Mouse (Mus musculus) megakaryocyte-erythroid progenitor cell, adult 5-6 weeks (primary cell): ENCODE measurements around the gene Uts2r. TPM values are rescaled to one million over a fixed set of nuclear protein-coding genes. Genes with fewer than 3 reads are reported as not detected.

Source experiments
- total RNA-seq, 2 experiments: library from RNA; stranded (forward) in 1 of 2; stranded (reverse) in 1 of 2; fragments of 200-1000, 215-1000 nt in 1 of 2; fragments of >200 nt in 1 of 2; fragmentation: Nextera tagmentation in 1 of 2; gene quantifications; 2 replicates each; pipeline ENCODE4 v1.2.3; 2014 to 2017

Gene Uts2r
- total RNA-seq, 2 experiments from 2014 or later: not detected

Other genes starting within 250 kb of the Uts2r start
- 9.0 and 14.0 TPM in 2 replicates for gene Ccdc57, start 227.4 kb upstream of the Uts2r start, total RNA-seq (2014; fragmentation: Nextera tagmentation)
- 6.4 and 6.8 TPM in 2 replicates for gene Ccdc57, start 227.4 kb upstream of the Uts2r start, total RNA-seq (2017)
- gene Slc16a3, start 211.8 kb upstream of the Uts2r start, total RNA-seq (2014; fragmentation: Nextera tagmentation): 0.15 and 1.9 TPM in 2 replicates
- gene Slc16a3, start 211.8 kb upstream of the Uts2r start, total RNA-seq (2017): 2.1 and 3.2 TPM in 2 replicates
- 64.0 and 86.0 TPM in 2 replicates for gene Csnk1d, start 168.9 kb upstream of the Uts2r start, total RNA-seq (2014; fragmentation: Nextera tagmentation)
- gene Csnk1d, start 168.9 kb upstream of the Uts2r start, total RNA-seq (2017): 109 and 132 TPM in 2 replicates
- gene Cd7, start 120.9 kb upstream of the Uts2r start, total RNA-seq (2014; fragmentation: Nextera tagmentation): 16.6 TPM in 2 replicates
- gene Cd7, start 120.9 kb upstream of the Uts2r start, total RNA-seq (2017): 1.2 and 6.7 TPM in 2 replicates
- not detected in 2 replicates for gene Sectm1b, start 96.7 kb upstream of the Uts2r start, total RNA-seq (2014; fragmentation: Nextera tagmentation)
- gene Sectm1b, start 96.7 kb upstream of the Uts2r start, total RNA-seq (2017): not detected in 2 replicates
- not detected in 2 replicates for gene Sectm1a, start 79.1 kb upstream of the Uts2r start, total RNA-seq (2014; fragmentation: Nextera tagmentation)
- not detected in 2 replicates for gene Sectm1a, start 79.1 kb upstream of the Uts2r start, total RNA-seq (2017)
- gene Tex19.2, start 41.6 kb upstream of the Uts2r start, total RNA-seq (2014; fragmentation: Nextera tagmentation): not detected in 2 replicates
- not detected in 2 replicates for gene Tex19.2, start 41.6 kb upstream of the Uts2r start, total RNA-seq (2017)
- not detected in 2 replicates for gene Tex19.1, start 14.1 kb upstream of the Uts2r start, total RNA-seq (2014; fragmentation: Nextera tagmentation)
- not detected in 2 replicates for gene Tex19.1, start 14.1 kb upstream of the Uts2r start, total RNA-seq (2017)
- gene Hexdc, start 44.2 kb downstream of the Uts2r start, total RNA-seq (2014; fragmentation: Nextera tagmentation): 7.2 and 7.7 TPM in 2 replicates
- gene Hexdc, start 44.2 kb downstream of the Uts2r start, total RNA-seq (2017): 4.5 and 6.0 TPM in 2 replicates
- 7.8 and 16.0 TPM in 2 replicates for gene Ogfod3, start 44.4 kb downstream of the Uts2r start, total RNA-seq (2014; fragmentation: Nextera tagmentation)
- gene Ogfod3, start 44.4 kb downstream of the Uts2r start, total RNA-seq (2017): 8.2 and 13.5 TPM in 2 replicates
- gene Cybc1, start 69.1 kb downstream of the Uts2r start, total RNA-seq (2014; fragmentation: Nextera tagmentation): 30.0 and 42.6 TPM in 2 replicates
- 18.2 and 27.2 TPM in 2 replicates for gene Cybc1, start 69.1 kb downstream of the Uts2r start, total RNA-seq (2017)
- gene Narf, start 77.0 kb downstream of the Uts2r start, total RNA-seq (2014; fragmentation: Nextera tagmentation): 46.0 and 51.1 TPM in 2 replicates
- gene Narf, start 77.0 kb downstream of the Uts2r start, total RNA-seq (2017): 43.7 and 63.3 TPM in 2 replicates
- 40.4 and 62.7 TPM in 2 replicates for gene Foxk2, start 99.7 kb downstream of the Uts2r start, total RNA-seq (2014; fragmentation: Nextera tagmentation)
- gene Foxk2, start 99.7 kb downstream of the Uts2r start, total RNA-seq (2017): 21.3 and 27.3 TPM in 2 replicates
- gene Wdr45b, start 194.2 kb downstream of the Uts2r start, total RNA-seq (2014; fragmentation: Nextera tagmentation): 34.6 and 37.4 TPM in 2 replicates
- gene Wdr45b, start 194.2 kb downstream of the Uts2r start, total RNA-seq (2017): 33.6 and 41.1 TPM in 2 replicates
- gene Rab40b, start 228.0 kb downstream of the Uts2r start, total RNA-seq (2014; fragmentation: Nextera tagmentation): 2.2 TPM in 1 of 2 replicates, not detected in the other
- gene Rab40b, start 228.0 kb downstream of the Uts2r start, total RNA-seq (2017): 0.19 and 1.4 TPM in 2 replicates